Mouse (Mus musculus) forebrain, postnatal 0 days (tissue): ENCODE measurements around the gene Nobox. TPM values are rescaled to one million over a fixed set of nuclear protein-coding genes. Genes with fewer than 3 reads are reported as not detected.
A peak's percentile ranks its signal among the peaks of the same experiment; 100 is the strongest.

Experiments
- ATAC-seq: fragments of 200-750 bp; cut with Nextera tagmentation; 2 replicates; pipeline ENCODE4 v1.8.0; 2017; ENCODE audit warnings: mild to moderate bottlenecking, moderate library complexity
- DNase-seq: peaks from one replicate; pipeline ENCODE4 v3.0.0-alpha.2; 2015
- H3K27ac ChIP-seq: fragments of 300-500 bp; sonication (generic); 2 replicates; pipeline ENCODE4 v1.5.1; 2014; ENCODE audit warnings: low read depth, mild to moderate bottlenecking, antibody characterized with exemption, low read length, moderate library complexity, mixed read lengths
- H3K27me3 ChIP-seq: fragments of 300-500 bp; sonication (generic); 2 replicates; pipeline ENCODE4 v1.6.1; 2014; ENCODE audit warnings: mild to moderate bottlenecking, low read length, mixed read lengths; ENCODE audit not compliant: insufficient read depth
- H3K36me3 ChIP-seq: fragments of 300-500 bp; sonication (generic); 2 replicates; pipeline ENCODE4 v1.6.1; 2014; ENCODE audit warnings: mild to moderate bottlenecking, moderate library complexity; ENCODE audit not compliant: insufficient read depth
- H3K4me1 ChIP-seq: fragments of 300-500 bp; sonication (generic); 2 replicates; pipeline ENCODE4 v1.6.1; 2014; ENCODE audit warnings: antibody characterized with exemption; ENCODE audit not compliant: insufficient read depth
- H3K4me2 ChIP-seq: fragments of 300-500 bp; sonication (generic); 2 replicates; pipeline ENCODE4 v1.6.1; 2014; ENCODE audit warnings: low read depth, mild to moderate bottlenecking, moderate library complexity
- H3K4me3 ChIP-seq: fragments of 300-500 bp; sonication (generic); 2 replicates; pipeline ENCODE4 v1.5.1; 2014; ENCODE audit warnings: low read depth, low read length, mixed read lengths
- H3K9ac ChIP-seq: fragments of 300-500 bp; sonication (generic); 2 replicates; pipeline ENCODE4 v1.6.1; 2014; ENCODE audit warnings: mild to moderate bottlenecking
- H3K9me3 ChIP-seq: fragments of 300-500 bp; sonication (generic); 2 replicates; pipeline ENCODE4 v1.6.1; 2016; ENCODE audit warnings: low read length
- CTCF ChIP-seq: sonication (generic); IDR thresholded peaks from 2 replicates; pipeline ENCODE4 v1.5.1; 2016; ENCODE audit warnings: antibody characterized with exemption, control low read depth, low read depth
- WGBS: fragments of 180-500 bp; shearing (Covaris S2); extraction: QIAGEN DNeasy Blood & Tissue Kit; methylation state at CpG from one replicate; pipeline ENCODE4 v1.1.7; 2014; 5-methylcytosine and 5-hydroxymethylcytosine counted together
- polyA plus RNA-seq: library from polyadenylated mRNA; unstranded; fragments of >200 nt; fragmentation: Nextera tagmentation; extraction: Ambion mirVana; gene quantifications from 2 replicates; pipeline ENCODE4 v1.2.1, GENCODE M21; 2015
- total RNA-seq: library from RNA; depleted of rRNA; stranded (reverse); fragments of >200 nt; gene quantifications from 2 replicates; pipeline ENCODE4 v1.2.3, GENCODE M21; 2014

Nobox gene
- total and polyA plus RNA-seq, 2 experiments from 2014 or later, result 0.12 TPM; not detected in 1

DNA sequence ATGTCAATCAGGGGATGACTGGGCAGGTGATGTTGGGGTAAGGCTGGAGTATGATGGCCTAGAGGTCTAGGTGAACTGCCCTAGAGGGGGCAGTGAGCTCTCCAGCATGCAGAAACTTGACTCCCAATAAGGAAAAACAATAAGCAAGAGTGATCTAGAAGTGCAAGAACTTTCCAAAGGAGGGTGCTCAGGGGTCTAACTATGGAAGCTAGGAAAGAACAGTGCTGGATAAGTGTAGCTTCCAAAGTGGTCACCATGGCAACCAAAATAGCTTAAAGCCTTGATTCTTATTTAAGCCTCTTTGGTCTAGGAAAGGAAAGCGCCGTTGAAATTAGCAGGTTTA is 11.9 kb downstream of the Nobox start:
- no peaks in the 10 kb centered on the region for H3K9me3 ChIP-seq
- H3K36me3 ChIP-seq, result no peaks in the 10 kb centered on the region
- no peak overlapping the region for H3K4me2 ChIP-seq
- H3K4me1 ChIP-seq, result no peaks in the 10 kb centered on the region
- H3K9ac ChIP-seq, result 0 out of 2 replicates have a peak overlapping the region, but pooled peaks have one; percentile 11
- 0 out of 2 replicates have a peak, but pooled peaks have one; percentile 0 for TF ChIP-seq CTCF
- WGBS, result 10% methylated on average over 2 of the region's 2 CpGs
- peak; percentile 80 for ATAC-seq
- DNase-seq, result peak; percentile 68
- H3K27ac ChIP-seq, result no peak overlapping the region
- H3K27me3 ChIP-seq, result no peaks in the 10 kb centered on the region
- no peak overlapping the region for H3K4me3 ChIP-seq

DNA sequence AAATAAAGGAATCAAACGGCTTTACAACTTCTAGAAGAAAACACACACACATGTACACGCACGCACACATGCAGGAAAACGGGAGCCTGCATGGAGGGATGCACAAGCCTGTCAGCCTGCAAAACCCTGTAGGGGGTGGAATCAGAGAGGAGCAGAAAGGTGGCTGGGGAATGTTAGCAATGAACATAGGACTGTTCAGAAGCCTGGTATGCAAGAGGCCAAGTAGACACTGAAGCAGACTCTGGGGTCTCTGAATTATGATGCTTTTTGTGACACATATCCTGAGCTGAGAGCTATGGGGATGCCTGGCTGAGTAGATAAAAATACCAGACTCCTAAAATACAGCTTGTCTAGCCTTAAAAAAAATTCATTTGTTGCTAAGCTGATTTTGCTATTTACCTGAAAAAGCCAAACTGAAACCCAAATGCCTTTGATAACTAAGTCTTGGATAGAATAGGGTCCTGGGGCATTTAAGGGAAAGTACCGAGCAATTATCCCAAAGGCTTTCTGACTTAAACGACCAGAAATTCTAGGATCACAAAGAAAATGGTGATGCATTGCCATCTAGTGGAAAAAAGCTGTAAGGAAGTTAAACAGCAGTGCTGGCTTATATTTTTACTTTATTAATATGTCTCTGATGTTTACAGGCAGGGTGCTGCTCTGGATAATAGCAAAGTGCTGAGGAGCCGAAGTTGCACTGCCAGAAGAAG is 12.4 kb downstream of the Nobox start:
- WGBS, result 37% methylated on average over 7 of the region's 7 CpGs
- H3K4me2 ChIP-seq, result no peak overlapping the region
- no peak overlapping the region for H3K4me3 ChIP-seq
- DNase-seq (peak; percentile 86), ATAC-seq (peak; percentile 78)
- H3K27me3 ChIP-seq, result no peaks in the 10 kb centered on the region
- no peaks in the 10 kb centered on the region for H3K9me3 ChIP-seq
- TF ChIP-seq CTCF, result peak; percentile 80
- no peaks in the 10 kb centered on the region for H3K36me3 ChIP-seq
- no peak overlapping the region for H3K9ac ChIP-seq
- no peaks in the 10 kb centered on the region for H3K4me1 ChIP-seq
- H3K27ac ChIP-seq, result no peak overlapping the region

DNA sequence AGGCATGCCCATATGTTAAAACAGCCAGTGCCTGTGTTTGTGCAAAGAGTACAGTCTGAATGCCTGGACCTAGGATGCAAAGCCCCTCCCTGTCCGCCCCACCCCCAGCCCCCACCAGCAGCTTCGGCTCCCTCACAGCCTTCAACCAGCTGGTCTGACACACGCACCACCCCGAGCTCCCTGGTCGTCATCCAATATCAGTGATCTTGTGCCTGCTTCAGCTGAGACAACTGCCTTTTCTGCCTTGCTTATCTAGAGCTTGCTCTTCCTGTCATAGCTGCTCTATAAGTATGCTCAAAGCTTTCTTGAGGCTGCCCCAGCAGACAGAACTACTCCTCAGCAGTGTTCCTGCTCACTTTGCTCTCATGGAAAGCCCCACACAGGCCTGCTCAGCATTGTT is 13.4 kb downstream of the Nobox start:
- H3K36me3 ChIP-seq, result no peaks in the 10 kb centered on the region

DNA sequence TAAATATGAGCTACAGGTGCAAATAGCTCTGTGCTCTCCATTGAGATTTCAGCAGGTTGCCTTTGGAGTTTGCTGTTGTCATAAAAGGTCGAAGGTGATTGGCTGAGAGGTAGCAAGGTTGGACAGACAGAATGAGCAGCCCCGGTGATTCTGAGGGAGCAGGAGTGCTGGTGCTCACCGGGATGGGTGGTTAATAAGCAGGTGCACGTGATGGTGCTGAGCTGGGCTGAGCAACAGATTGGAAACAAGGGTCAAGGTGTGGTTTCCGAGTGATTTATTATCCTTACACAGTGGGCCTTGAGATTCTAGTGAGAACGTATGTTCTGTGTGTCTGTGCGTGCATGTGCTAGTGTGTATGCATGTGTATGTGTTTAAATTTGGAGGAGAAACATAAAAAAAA is 16.2 kb downstream of the Nobox start:
- ATAC-seq, result no peak
- WGBS, result 80% methylated on average over 7 of the region's 7 CpGs

More for the DNA sequence above, 13.4 kb downstream of the Nobox start:
- no peaks in the 10 kb centered on the region for H3K9me3 ChIP-seq
- H3K4me2 ChIP-seq, result no peak overlapping the region
- H3K27me3 ChIP-seq, result no peaks in the 10 kb centered on the region
- ATAC-seq, result peak; percentile 58
- no peak overlapping the region for H3K27ac ChIP-seq
- no peak for DNase-seq
- 45% methylated on average over 5 of the region's 5 CpGs for WGBS
- no peak for TF ChIP-seq CTCF
- H3K9ac ChIP-seq, result 0 out of 2 replicates have a peak overlapping the region, but pooled peaks have one; percentile 10
- no peak overlapping the region for H3K4me3 ChIP-seq
- H3K4me1 ChIP-seq, result no peaks in the 10 kb centered on the region

DNA sequence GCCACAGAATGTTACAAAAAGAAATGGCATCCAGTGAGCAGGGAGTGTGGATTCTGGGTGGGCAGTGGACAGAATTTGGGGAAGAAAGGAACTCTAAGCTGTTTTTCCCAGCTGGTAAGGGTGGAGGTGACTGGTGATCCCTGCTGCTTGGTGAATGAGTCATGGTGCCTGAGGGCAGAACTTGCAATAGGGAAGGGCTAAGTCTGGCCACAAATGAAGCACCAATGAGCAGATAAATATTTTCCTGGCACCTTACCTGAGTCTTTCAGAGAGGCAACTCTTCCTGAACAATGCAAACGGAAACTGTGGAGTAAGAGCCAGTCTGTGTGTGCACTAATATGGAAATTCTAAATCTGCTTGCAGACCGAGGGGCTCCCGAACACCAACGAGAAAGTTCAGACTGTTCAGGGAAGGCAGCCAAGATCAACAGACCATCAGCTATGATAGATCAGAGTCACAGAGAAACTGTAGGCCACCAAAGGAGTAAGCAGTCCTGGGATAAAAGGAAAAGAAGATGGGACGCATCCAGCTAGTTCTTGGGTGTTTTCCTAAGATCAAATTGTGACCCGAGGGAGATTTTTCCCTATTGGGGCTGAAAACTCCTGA is 16.8 kb downstream of the Nobox start:
- H3K9ac ChIP-seq, result no peak overlapping the region
- H3K4me2 ChIP-seq, result no peak overlapping the region
- ATAC-seq (no peak), DNase-seq (no peak)
- H3K27me3 ChIP-seq, result no peaks in the 10 kb centered on the region
- H3K4me1 ChIP-seq, result no peaks in the 10 kb centered on the region
- H3K9me3 ChIP-seq, result no peaks in the 10 kb centered on the region
- no peak overlapping the region for H3K4me3 ChIP-seq
- 61% methylated on average over 6 of the region's 6 CpGs for WGBS
- no peak for TF ChIP-seq CTCF
- H3K27ac ChIP-seq, result no peak overlapping the region
- no peaks in the 10 kb centered on the region for H3K36me3 ChIP-seq

More for the DNA sequence above, 16.2 kb downstream of the Nobox start:
- no peak overlapping the region for H3K4me2 ChIP-seq
- no peak overlapping the region for H3K4me3 ChIP-seq
- no peak for DNase-seq
- H3K36me3 ChIP-seq, result no peaks in the 10 kb centered on the region
- no peak overlapping the region for H3K27ac ChIP-seq
- no peaks in the 10 kb centered on the region for H3K27me3 ChIP-seq
- no peak overlapping the region for H3K9ac ChIP-seq
- H3K9me3 ChIP-seq, result no peaks in the 10 kb centered on the region
- no peaks in the 10 kb centered on the region for H3K4me1 ChIP-seq
- no peak for TF ChIP-seq CTCF

DNA sequence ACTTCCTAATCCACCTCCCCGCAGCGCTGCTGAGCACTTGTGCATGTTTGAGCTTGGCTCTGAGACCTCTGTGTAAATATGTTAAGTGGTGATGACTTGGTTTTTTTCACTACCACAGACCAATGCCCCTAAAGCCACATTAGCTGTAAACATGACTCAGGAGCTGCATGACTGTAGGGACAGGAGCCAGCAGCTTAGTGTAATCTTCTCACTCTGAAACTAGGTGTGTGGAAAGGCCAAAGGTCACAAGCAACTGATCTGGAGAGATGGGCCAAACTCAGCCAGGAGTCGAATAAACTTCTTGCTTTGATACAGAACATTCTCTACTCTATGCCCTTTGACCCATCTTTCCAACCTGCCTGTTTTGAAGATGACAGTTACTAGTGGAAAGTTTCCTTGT is 17.3 kb downstream of the Nobox start:
- H3K4me1 ChIP-seq, result no peaks in the 10 kb centered on the region
- H3K27me3 ChIP-seq, result no peaks in the 10 kb centered on the region
- 82% methylated on average over 3 of the region's 3 CpGs for WGBS
- DNase-seq, result no peak
- no peak overlapping the region for H3K4me2 ChIP-seq
- H3K4me3 ChIP-seq, result no peak overlapping the region
- no peaks in the 10 kb centered on the region for H3K36me3 ChIP-seq
- H3K9me3 ChIP-seq, result no peaks in the 10 kb centered on the region
- H3K27ac ChIP-seq, result no peak overlapping the region
- no peak for ATAC-seq
- H3K9ac ChIP-seq, result no peak overlapping the region
- TF ChIP-seq CTCF, result no peak

DNA sequence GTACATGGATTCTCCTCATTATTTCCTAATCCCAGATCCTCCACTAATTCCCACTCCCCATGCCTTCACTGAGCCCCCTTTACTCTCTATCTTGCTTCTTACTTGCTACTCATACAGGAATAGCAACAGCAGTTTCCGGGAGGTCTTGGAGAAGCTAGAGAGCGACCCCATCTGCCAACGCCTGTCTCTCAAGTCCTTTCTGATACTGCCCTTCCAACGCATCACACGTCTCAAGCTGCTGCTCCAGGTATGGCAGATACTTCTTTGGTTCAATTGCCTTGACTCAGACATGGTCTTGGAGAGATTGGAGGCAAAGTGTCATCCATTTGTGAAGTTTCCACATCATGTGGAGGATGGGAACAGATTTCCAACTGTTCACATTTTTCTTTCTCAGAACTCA is 28.9 kb downstream of the Nobox start:
- no peak overlapping the region for H3K27ac ChIP-seq
- TF ChIP-seq CTCF, result no peak
- no peak for ATAC-seq
- H3K9me3 ChIP-seq, result no peaks in the 10 kb centered on the region
- WGBS, result 97% methylated on average over 5 of the region's 5 CpGs
- H3K4me2 ChIP-seq, result no peak overlapping the region
- no peaks in the 10 kb centered on the region for H3K36me3 ChIP-seq
- H3K4me3 ChIP-seq, result no peak overlapping the region
- DNase-seq, result no peak
- no peaks in the 10 kb centered on the region for H3K27me3 ChIP-seq
- no peaks in the 10 kb centered on the region for H3K4me1 ChIP-seq
- no peak overlapping the region for H3K9ac ChIP-seq
